Mouse (Mus musculus) olfactory bulb, adult 2 months (tissue): ENCODE data around the gene Enpp5.

ENCODE experiments used
- CTCF ChIP-seq: fragments of 200-500 bp; IDR thresholded peaks from 2 replicates; pipeline ENCODE4 v1.5.1; 2012; ENCODE audit warnings: low read depth, mild to moderate bottlenecking, low read length, moderate library complexity; ENCODE audit not compliant: insufficient read depth
- POLR2A ChIP-seq: fragments of 200-500 bp; IDR thresholded peaks from 2 replicates; pipeline ENCODE4 v1.6.1; 2012; ENCODE audit warnings: mild to moderate bottlenecking, low read depth, low read length, moderate library complexity; ENCODE audit not compliant: insufficient read depth

DNA sequence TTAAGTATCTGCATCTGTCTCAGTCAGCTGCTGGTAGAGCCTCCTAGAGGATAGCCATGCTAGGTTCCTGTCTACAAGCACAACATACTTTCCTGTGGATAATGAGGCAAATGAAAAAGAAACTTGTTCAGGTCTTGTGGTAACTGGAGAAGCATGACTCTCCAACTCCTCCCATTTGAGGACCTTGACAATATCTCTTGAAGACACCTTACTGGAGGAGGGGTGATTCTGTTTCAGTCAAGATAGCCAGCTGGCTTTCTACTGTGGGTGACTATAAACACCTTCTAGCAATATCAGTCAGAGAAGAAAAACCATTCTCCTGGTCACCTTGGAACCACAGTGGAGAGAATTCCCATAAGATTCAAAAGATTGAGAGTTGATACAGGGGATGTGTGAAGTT lies 20.5 kb upstream of the Enpp5 start:
- TF ChIP-seq CTCF (no peak), POLR2A (no peak)
